ENCODE assay signal across 8 mouse cellular contexts in genomic region chr7:30534633-30535577, GRCm38 (mm10). TPM values are rescaled to one million over a fixed set of nuclear protein-coding genes. Genes with fewer than 3 reads are reported as not detected.
DNase-seq lines count a peak whose midpoint lies in the region; ATAC-seq lines count a peak whose summit lies in the region.

Gene Arhgap33 (minus strand): TSS chr7:30535060.

- peak within 1 kb of the TSS; percentile 94 for H3K9ac ChIP-seq in hindbrain, embryonic 16.5 days (ENCODE audit: low read depth, low read length)

- WGBS in hindbrain, embryonic 16.5 days = under 1% methylated on average over 43 of the region's 84 CpGs
- WGBS in macrophage (ENCODE audit: missing documents) = under 1% methylated on average over 58 of the region's 84 CpGs

- peaks cover 11% of the 10 kb centered on the region for H3K36me3 ChIP-seq in hindbrain, embryonic 16.5 days (ENCODE audit: control insufficient read depth, insufficient read depth, low read length)
- no peaks in the 10 kb centered on the region for H3K36me3 ChIP-seq in macrophage (ENCODE audit: inconsistent target)

- H3K4me1 ChIP-seq in hindbrain, embryonic 16.5 days (ENCODE audit: control insufficient read depth, insufficient read depth, low read depth, low read length) = peaks cover 32% of the 10 kb centered on the region

- ATAC-seq in hindbrain, embryonic 16.5 days = peak; percentile 93

- no peaks in the 10 kb centered on the region for H3K27me3 ChIP-seq in hindbrain, embryonic 16.5 days (replicated peaks; ENCODE audit: control insufficient read depth, insufficient read depth, low read length)

- H3K4me2 ChIP-seq in hindbrain, embryonic 16.5 days (ENCODE audit: low read length) = peak within 1 kb of the TSS; percentile 88

- H3K9me3 ChIP-seq in hindbrain, embryonic 16.5 days (ENCODE audit: control insufficient read depth, low read length) = no peaks in the 10 kb centered on the region

- H3K27ac ChIP-seq in hindbrain, embryonic 16.5 days (ENCODE audit: low read depth, low read length) = peak within 1 kb of the TSS; percentile 95
- peak within 1 kb of the TSS; percentile 17; the same call in 1 of the 2 replicates for H3K27ac ChIP-seq in macrophage

- peak within 1 kb of the TSS; percentile 79 for H3K4me3 ChIP-seq in hindbrain, embryonic 16.5 days (ENCODE audit: low read length)
- H3K4me3 ChIP-seq in macrophage (ENCODE audit: inconsistent target) = peak within 1 kb of the TSS; percentile 48

- DNase-seq in T-cell, adult 2 months (ENCODE audit: low spot score) = peak; percentile 95
- DNase-seq in cerebellum, postnatal 36 days = peak; percentile 93 to 97
- DNase-seq in frontal cortex, postnatal 36 days (ENCODE audit: low spot score in 2 of 2) = peak; percentile 95 to 97
- DNase-seq in left cerebral cortex, adult 18-20 months (ENCODE audit: low spot score in 2 of 2) = peak; percentile 95 to 96
- DNase-seq in right cerebral cortex, adult 18-20 months = peak; percentile 98
- peak; percentile 77 for DNase-seq in urinary bladder, postnatal 10 days (ENCODE audit: low spot score)

- H3K79me2 ChIP-seq in macrophage (ENCODE audit: inconsistent target) = no peaks in the 10 kb centered on the region

RNA-seq across cellular contexts. Expression of gene Arhgap33, which starts in this region (rescaled TPM):
- polyA plus RNA-seq in hindbrain, embryonic 16.5 days (2015; fragmentation: Nextera tagmentation; extraction: Ambion mirVana) = 94.8 and 134 TPM in 2 replicates
- 100 to 1,000 TPM; 179 to 187 TPM for total RNA-seq in left cerebral cortex, adult 18-20 months (2021)
- 10 to 100 TPM in 1 of 26 experiments, 1 to 10 TPM in 17, under 1 TPM in 8; 0.38 to 11.9 (median 1.6) TPM for total RNA-seq in macrophage (2018; cell fraction: chromatin; rRNA removed)
- under 1 TPM in 24 of 26 experiments, not detected in 2; 0.04 to 0.51 (median 0.14) TPM for total RNA-seq in macrophage (2018; cell fraction: cytosol; rRNA removed)
- 1 to 10 TPM in 12 of 26 experiments, under 1 TPM in 11, not detected in 3; 0.25 to 6.5 (median 1.0) TPM for total RNA-seq in macrophage (2018; cell fraction: nucleus; rRNA removed)
- polyA plus RNA-seq in macrophage (2018) = 0.09 to 0.30 TPM (median 0.16 TPM) in 3 replicates

Comparison
In these comparisons a context has a peak if more than half of its experiments do, and no peak if none do; other contexts are left out.
1. Peak in every context shown above with its lines: DNase-seq, ATAC-seq, H3K4me3 ChIP-seq and H3K27ac ChIP-seq.
2. RNA of gene Arhgap33 (polyA plus RNA-seq): 94.8 to 134 TPM in hindbrain, embryonic 16.5 days; 0.09 to 0.30 TPM in macrophage; every median in the first group is over 10 times any median in the second.